Mouse (Mus musculus): ENCODE measurements around the gene Serpinb7.

DNA sequence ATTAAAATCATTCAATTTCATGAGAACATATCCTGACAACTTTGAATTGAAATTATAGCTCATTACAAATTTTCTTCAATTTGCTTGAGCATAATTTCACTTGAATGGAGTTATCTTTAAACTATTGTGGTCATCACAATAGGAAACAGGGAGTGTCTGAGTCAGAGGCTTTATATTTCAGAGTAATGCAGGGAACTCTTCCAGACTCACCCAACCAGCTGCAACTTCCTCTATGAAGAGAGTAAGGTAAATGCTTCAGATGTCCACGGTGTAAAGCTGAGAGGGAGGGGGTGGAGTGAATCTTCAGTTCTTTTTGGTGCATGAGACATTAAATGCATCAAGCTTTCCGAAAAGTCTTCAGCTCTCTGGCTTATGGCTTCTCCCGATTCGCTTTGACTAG is 23.0 kb downstream of the Serpinb7 start:
- TF ChIP-seq POLR2A (IDR thresholded peaks at IDR 0.05; ENCODE audit: borderline replicate concordance, control insufficient read depth, low read depth, low read length) (no peak), CTCF (IDR thresholded peaks at IDR 0.05; ENCODE audit: control insufficient read depth, insufficient read depth, low read length) (no peak)

All from bone marrow, adult 2 months (tissue).